Mouse (Mus musculus) neural tube, embryonic 14.5 days (tissue): ENCODE measurements around the gene Olfr729. TPM values are rescaled to one million over a fixed set of nuclear protein-coding genes. Genes with fewer than 3 reads are reported as not detected.

Experiments used
- ATAC-seq: fragments of 200-750 bp; cut with Nextera tagmentation; 2 replicates; pipeline ENCODE4 v1.8.0; 2017; ENCODE audit warnings: low read depth, mild to moderate bottlenecking, moderate TSS enrichment, moderate library complexity
- H3K27ac ChIP-seq: fragments of 300-500 bp; sonication (generic); 2 replicates; pipeline ENCODE4 v1.5.1; 2014; ENCODE audit warnings: low read depth, mild to moderate bottlenecking, control low read depth, low read length, moderate library complexity, mixed read lengths
- H3K27me3 ChIP-seq: fragments of 300-500 bp; sonication (generic); 2 replicates; pipeline ENCODE4 v1.6.1; 2014; ENCODE audit warnings: low read length; ENCODE audit not compliant: control insufficient read depth, insufficient read depth
- H3K36me3 ChIP-seq: fragments of 300-500 bp; sonication (generic); 2 replicates; pipeline ENCODE4 v1.6.1; 2014; ENCODE audit warnings: low read length, mixed read lengths; ENCODE audit not compliant: control insufficient read depth, insufficient read depth
- H3K4me1 ChIP-seq: fragments of 300-500 bp; sonication (generic); 2 replicates; pipeline ENCODE4 v1.6.1; 2014; ENCODE audit warnings: low read length; ENCODE audit not compliant: control insufficient read depth, insufficient read depth
- H3K4me2 ChIP-seq: fragments of 300-500 bp; sonication (generic); 2 replicates; pipeline ENCODE4 v1.6.1; 2014; ENCODE audit warnings: mild to moderate bottlenecking, low read depth, low read length, control low read depth
- H3K4me3 ChIP-seq: fragments of 300-500 bp; sonication (generic); 2 replicates; pipeline ENCODE4 v1.5.1; 2014; ENCODE audit warnings: low read depth, low read length, control low read depth, mixed read lengths
- H3K9ac ChIP-seq: fragments of 300-500 bp; sonication (generic); replicated peaks from 2 replicates; pipeline ENCODE4 v1.6.1; 2014; ENCODE audit warnings: low read depth, mild to moderate bottlenecking, control low read depth, low read length, mixed read lengths
- H3K9me3 ChIP-seq: fragments of 300-500 bp; sonication (generic); 2 replicates; pipeline ENCODE4 v1.6.1; 2016; ENCODE audit warnings: low read length; ENCODE audit not compliant: control insufficient read depth
- WGBS: fragments of 180-500 bp; shearing (Covaris S2); extraction: QIAGEN DNeasy Blood & Tissue Kit; methylation state at CpG from one replicate; pipeline ENCODE4 v1.1.7; 2014; 5-methylcytosine and 5-hydroxymethylcytosine counted together
- polyA plus RNA-seq: library from polyadenylated mRNA; unstranded; fragments of >200 nt; fragmentation: Nextera tagmentation; extraction: Ambion mirVana; gene quantifications from 2 replicates; pipeline ENCODE4 v1.2.1, GENCODE M21; 2014

Olfr729 gene
- not detected in 2 replicates for polyA plus RNA-seq

- H3K4me1 ChIP-seq: no peaks in the 10 kb centered on the region
- no peaks in the 10 kb centered on the region for H3K27me3 ChIP-seq
- H3K9ac ChIP-seq: no peak within 1 kb of the TSS
- no peaks in the 10 kb centered on the region for H3K9me3 ChIP-seq
- no peaks in the 10 kb centered on the region for H3K36me3 ChIP-seq
- H3K27ac ChIP-seq: no peak within 1 kb of the TSS
- H3K4me2 ChIP-seq: no peak within 1 kb of the TSS
- ATAC-seq: no peak
- no peak within 1 kb of the TSS for H3K4me3 ChIP-seq
Measured at GRCm38 (mm10) chr14:50152810-50153209, at the start of gene Olfr729. TSS of gene Olfr729 (minus strand) at chr14:50152910.

GRCm38 (mm10) chr14:50188098-50188497 lies 35.4 kb upstream of the Olfr729 start, which contains the start of gene Olfr730:
TSS of gene Olfr730 (minus strand) at chr14:50188198.
- H3K36me3 ChIP-seq: no peaks in the 10 kb centered on the region
- H3K27me3 ChIP-seq: no peaks in the 10 kb centered on the region
- no peak within 1 kb of the TSS for H3K4me3 ChIP-seq
- H3K27ac ChIP-seq: no peak within 1 kb of the TSS
- no peak within 1 kb of the TSS for H3K4me2 ChIP-seq
- no peak within 1 kb of the TSS for H3K9ac ChIP-seq
- no peak for ATAC-seq
- H3K4me1 ChIP-seq: no peaks in the 10 kb centered on the region
- no peaks in the 10 kb centered on the region for H3K9me3 ChIP-seq
- 74% methylated on average over 1 of the region's 1 CpGs for WGBS

GRCm38 (mm10) chr14:50142580-50142979 lies 10.1 kb downstream of the Olfr729 start, which contains the start of gene Olfr728:
TSS of gene Olfr728 (minus strand) at chr14:50142680.
- WGBS: 89% methylated on average over 5 of the region's 5 CpGs
- no peak for ATAC-seq

GRCm38 (mm10) chr14:50122886-50123285 lies 29.8 kb downstream of the Olfr729 start, which contains the start of gene Olfr727:
TSS of gene Olfr727 (plus strand) at chr14:50123186.
- no peak within 1 kb of the TSS for H3K4me3 ChIP-seq
- H3K4me1 ChIP-seq: no peaks in the 10 kb centered on the region
- H3K9me3 ChIP-seq: no peaks in the 10 kb centered on the region
- H3K27me3 ChIP-seq: no peaks in the 10 kb centered on the region
- no peak for ATAC-seq
- no peak within 1 kb of the TSS for H3K9ac ChIP-seq
- H3K27ac ChIP-seq: no peak within 1 kb of the TSS
- H3K4me2 ChIP-seq: no peak within 1 kb of the TSS
- WGBS: 88% methylated on average over 1 of the region's 1 CpGs
- H3K36me3 ChIP-seq: no peaks in the 10 kb centered on the region

More at GRCm38 (mm10) chr14:50142580-50142979, 10.1 kb downstream of the Olfr729 start, which contains the start of gene Olfr728:
- Histone ChIP-seq H3K36me3 (no peaks in the 10 kb centered on the region), H3K27me3 (no peaks in the 10 kb centered on the region), H3K9me3 (no peaks in the 10 kb centered on the region), H3K27ac (no peak within 1 kb of the TSS), H3K4me3 (no peak within 1 kb of the TSS), H3K4me2 (no peak within 1 kb of the TSS), H3K9ac (no peak within 1 kb of the TSS), H3K4me1 (no peaks in the 10 kb centered on the region)

Other genes with a start within 250 kb of the Olfr729 start
- gene Olfr723, start 221.1 kb downstream of the Olfr729 start, polyA plus RNA-seq: not detected in 2 replicates
- gene Olfr724, start 189.6 kb downstream of the Olfr729 start, polyA plus RNA-seq: not detected in 2 replicates
- not detected in 2 replicates for gene Olfr725, start 112.5 kb downstream of the Olfr729 start, polyA plus RNA-seq
- gene Olfr726, start 62.0 kb downstream of the Olfr729 start, polyA plus RNA-seq: not detected in 2 replicates
- gene Olfr727, start 29.7 kb downstream of the Olfr729 start, polyA plus RNA-seq: not detected in 2 replicates
- not detected in 2 replicates for gene Olfr728, start 10.2 kb downstream of the Olfr729 start, polyA plus RNA-seq
- gene Olfr730, start 35.3 kb upstream of the Olfr729 start, polyA plus RNA-seq: not detected in 2 replicates
- not detected in 2 replicates for gene Olfr731, start 89.0 kb upstream of the Olfr729 start, polyA plus RNA-seq
- gene Olfr732, start 131.3 kb upstream of the Olfr729 start, polyA plus RNA-seq: not detected in 2 replicates
- gene Olfr733, start 148.6 kb upstream of the Olfr729 start, polyA plus RNA-seq: not detected in 2 replicates
- gene Olfr734, start 173.9 kb upstream of the Olfr729 start, polyA plus RNA-seq: not detected in 2 replicates
- not detected in 2 replicates for gene Olfr735, start 196.0 kb upstream of the Olfr729 start, polyA plus RNA-seq
- not detected in 2 replicates for gene Tlr11, start 205.0 kb upstream of the Olfr729 start, polyA plus RNA-seq
- not detected in 2 replicates for gene Olfr736, start 228.3 kb upstream of the Olfr729 start, polyA plus RNA-seq